Mouse (Mus musculus): ENCODE data around the gene Tmem171. TPM values are rescaled to one million over a fixed set of nuclear protein-coding genes. Genes with fewer than 3 reads are reported as not detected.
A peak's percentile ranks its signal among the peaks of the same experiment; 100 is the strongest.

The Tmem171 gene
- not detected in 2 replicates for polyA plus RNA-seq (2015; fragmentation: Nextera tagmentation; extraction: Ambion mirVana)

- no peaks in the 10 kb centered on the region for H3K9me3 ChIP-seq (replicated peaks)
- H3K4me1 ChIP-seq (replicated peaks), result no peaks in the 10 kb centered on the region
- peak within 1 kb of the TSS; percentile 18 for H3K4me3 ChIP-seq (replicated peaks)
- H3K36me3 ChIP-seq, result no peaks in the 10 kb centered on the region
- H3K9ac ChIP-seq, result peak within 1 kb of the TSS; percentile 9; the same call in 1 of the 2 replicates
- no peak within 1 kb of the TSS for H3K27ac ChIP-seq
- ATAC-seq (ENCODE audit: low read depth) (no peak), DNase-seq (no peak)
- peaks cover 48% of the 10 kb centered on the region for H3K27me3 ChIP-seq
- peak within 1 kb of the TSS; percentile 52 for H3K4me2 ChIP-seq
- WGBS (ENCODE audit: insufficient replicate concordance), result 8% methylated on average over 44 of the region's 44 CpGs
These were observed at the start of gene Tmem171 for GRCm38 (mm10) chr13:98694773-98695314. Gene Tmem171, minus strand, starts transcription at chr13:98694834.

GRCm38 (mm10) chr13:98743829-98744228 lies 49.2 kb upstream of the Tmem171 start:
- DNase-seq (no peak), ATAC-seq (ENCODE audit: low read depth) (peak; percentile 75)
- H3K36me3 ChIP-seq, result peaks cover 54% of the 10 kb centered on the region

GRCm38 (mm10) chr13:98743214-98743613 lies 48.6 kb upstream of the Tmem171 start:
- Histone ChIP-seq H3K9ac (no peak overlapping the region), H3K4me2 (no peak overlapping the region), H3K4me3 (replicated peaks) (no peak overlapping the region), H3K9me3 (replicated peaks) (no peaks in the 10 kb centered on the region), H3K27me3 (no peaks in the 10 kb centered on the region), H3K4me1 (replicated peaks) (peaks cover 24% of the 10 kb centered on the region), H3K27ac (no peak overlapping the region), H3K36me3 (peaks cover 54% of the 10 kb centered on the region)
- DNase-seq, result no peak
- ATAC-seq (ENCODE audit: low read depth), result no peak
- 61% methylated on average over 6 of the region's 6 CpGs for WGBS (ENCODE audit: insufficient replicate concordance)

More at GRCm38 (mm10) chr13:98743829-98744228, 49.2 kb upstream of the Tmem171 start:
- Histone ChIP-seq H3K9me3 (replicated peaks) (no peaks in the 10 kb centered on the region), H3K4me3 (replicated peaks) (no peak overlapping the region), H3K4me1 (replicated peaks) (peaks cover 24% of the 10 kb centered on the region), H3K4me2 (0 out of 2 replicates have a peak overlapping the region, but pooled peaks have one; percentile 1), H3K9ac (no peak overlapping the region), H3K27ac (no peak overlapping the region), H3K27me3 (no peaks in the 10 kb centered on the region)

GRCm38 (mm10) chr13:98738213-98738612 lies 43.6 kb upstream of the Tmem171 start:
- no peak overlapping the region for H3K4me2 ChIP-seq
- no peaks in the 10 kb centered on the region for H3K9me3 ChIP-seq (replicated peaks)
- no peak overlapping the region for H3K4me3 ChIP-seq (replicated peaks)
- DNase-seq (no peak), ATAC-seq (ENCODE audit: low read depth) (no peak)
- H3K27ac ChIP-seq, result no peak overlapping the region
- H3K36me3 ChIP-seq, result peaks cover 43% of the 10 kb centered on the region
- WGBS (ENCODE audit: insufficient replicate concordance), result 75% methylated on average over 2 of the region's 2 CpGs
- no peak overlapping the region for H3K9ac ChIP-seq
- peaks cover 14% of the 10 kb centered on the region for H3K4me1 ChIP-seq (replicated peaks)
- no peaks in the 10 kb centered on the region for H3K27me3 ChIP-seq

- H3K9ac ChIP-seq, result no peak overlapping the region
- H3K27ac ChIP-seq, result no peak overlapping the region
- peaks cover 57% of the 10 kb centered on the region for H3K36me3 ChIP-seq
- 13% methylated on average over 3 of the region's 3 CpGs for WGBS (ENCODE audit: insufficient replicate concordance)
- DNase-seq (no peak), ATAC-seq (ENCODE audit: low read depth) (no peak; the same call in 1 of the 2 replicates)
- no peaks in the 10 kb centered on the region for H3K9me3 ChIP-seq (replicated peaks)
- peaks cover 11% of the 10 kb centered on the region; the same call in 1 of the 2 replicates for H3K4me1 ChIP-seq (replicated peaks)
- H3K27me3 ChIP-seq, result no peaks in the 10 kb centered on the region
- H3K4me3 ChIP-seq (replicated peaks), result no peak overlapping the region
- H3K4me2 ChIP-seq, result no peak overlapping the region
These were observed 38.7 kb upstream of the Tmem171 start for GRCm38 (mm10) chr13:98733292-98733691.

- H3K27ac ChIP-seq, result no peak overlapping the region
- no peak for DNase-seq
- no peak overlapping the region for H3K4me3 ChIP-seq (replicated peaks)
- ATAC-seq (ENCODE audit: low read depth), result no peak
- H3K4me2 ChIP-seq, result no peak overlapping the region
- no peaks in the 10 kb centered on the region for H3K27me3 ChIP-seq
- H3K36me3 ChIP-seq, result peaks cover 76% of the 10 kb centered on the region
- no peaks in the 10 kb centered on the region for H3K9me3 ChIP-seq (replicated peaks)
- peaks cover 11% of the 10 kb centered on the region; the same call in 1 of the 2 replicates for H3K4me1 ChIP-seq (replicated peaks)
- no peak overlapping the region for H3K9ac ChIP-seq
- WGBS (ENCODE audit: insufficient replicate concordance), result 66% methylated on average over 1 of the region's 1 CpGs
These were observed 34.8 kb upstream of the Tmem171 start for GRCm38 (mm10) chr13:98729271-98730062.

- Histone ChIP-seq H3K4me3 (replicated peaks) (no peak overlapping the region), H3K4me2 (no peak overlapping the region), H3K36me3 (peaks cover 65% of the 10 kb centered on the region), H3K27ac (no peak overlapping the region), H3K9me3 (replicated peaks) (no peaks in the 10 kb centered on the region), H3K4me1 (replicated peaks) (peaks cover 14% of the 10 kb centered on the region), H3K9ac (no peak overlapping the region), H3K27me3 (no peaks in the 10 kb centered on the region)
- ATAC-seq (ENCODE audit: low read depth) (no peak), DNase-seq (no peak)
- WGBS (ENCODE audit: insufficient replicate concordance), result 54% methylated on average over 4 of the region's 4 CpGs
These were observed 31.9 kb upstream of the Tmem171 start for GRCm38 (mm10) chr13:98726494-98726893.

GRCm38 (mm10) chr13:98723430-98723829 lies 28.8 kb upstream of the Tmem171 start:
- H3K36me3 ChIP-seq, result peaks cover 47% of the 10 kb centered on the region
- no peak overlapping the region for H3K27ac ChIP-seq
- WGBS (ENCODE audit: insufficient replicate concordance), result 48% methylated on average over 1 of the region's 1 CpGs
- H3K9ac ChIP-seq, result no peak overlapping the region
- H3K4me3 ChIP-seq (replicated peaks), result no peak overlapping the region
- H3K4me1 ChIP-seq (replicated peaks), result peaks cover 14% of the 10 kb centered on the region
- DNase-seq (no peak), ATAC-seq (ENCODE audit: low read depth) (no peak)
- no peaks in the 10 kb centered on the region for H3K27me3 ChIP-seq
- H3K9me3 ChIP-seq (replicated peaks), result no peaks in the 10 kb centered on the region
- no peak overlapping the region for H3K4me2 ChIP-seq

GRCm38 (mm10) chr13:98722296-98722695 lies 27.7 kb upstream of the Tmem171 start:
- ATAC-seq (ENCODE audit: low read depth) (no peak), DNase-seq (no peak)
- WGBS (ENCODE audit: insufficient replicate concordance), result 58% methylated on average over 1 of the region's 1 CpGs
- no peak overlapping the region for H3K4me2 ChIP-seq
- H3K9me3 ChIP-seq (replicated peaks), result no peaks in the 10 kb centered on the region
- peaks cover 36% of the 10 kb centered on the region for H3K36me3 ChIP-seq
- no peak overlapping the region for H3K27ac ChIP-seq
- no peak overlapping the region for H3K4me3 ChIP-seq (replicated peaks)
- H3K4me1 ChIP-seq (replicated peaks), result peaks cover 17% of the 10 kb centered on the region
- H3K27me3 ChIP-seq, result no peaks in the 10 kb centered on the region
- H3K9ac ChIP-seq, result no peak overlapping the region

GRCm38 (mm10) chr13:98716176-98716575 lies 21.5 kb upstream of the Tmem171 start:
- no peak overlapping the region for H3K4me3 ChIP-seq (replicated peaks)
- no peak overlapping the region for H3K27ac ChIP-seq
- ATAC-seq (ENCODE audit: low read depth) (no peak), DNase-seq (no peak)
- H3K4me2 ChIP-seq, result no peak overlapping the region
- H3K36me3 ChIP-seq, result no peaks in the 10 kb centered on the region
- H3K4me1 ChIP-seq (replicated peaks), result 0 out of 2 replicates have a peak, but pooled peaks cover 3% of the 10 kb centered on the region
- no peaks in the 10 kb centered on the region for H3K27me3 ChIP-seq
- no peaks in the 10 kb centered on the region for H3K9me3 ChIP-seq (replicated peaks)
- 86% methylated on average over 8 of the region's 8 CpGs for WGBS (ENCODE audit: insufficient replicate concordance)
- no peak overlapping the region for H3K9ac ChIP-seq

GRCm38 (mm10) chr13:98715443-98715990 lies 20.9 kb upstream of the Tmem171 start:
- Histone ChIP-seq H3K9me3 (replicated peaks) (no peaks in the 10 kb centered on the region), H3K4me2 (no peak overlapping the region), H3K9ac (no peak overlapping the region), H3K4me3 (replicated peaks) (no peak overlapping the region), H3K27me3 (no peaks in the 10 kb centered on the region), H3K27ac (no peak overlapping the region), H3K4me1 (replicated peaks) (0 out of 2 replicates have a peak, but pooled peaks cover 3% of the 10 kb centered on the region), H3K36me3 (no peaks in the 10 kb centered on the region)
- WGBS (ENCODE audit: insufficient replicate concordance), result 70% methylated on average over 6 of the region's 6 CpGs
- ATAC-seq (ENCODE audit: low read depth), result no peak
- DNase-seq, result no peak
